Mouse (Mus musculus) megakaryocyte-erythroid progenitor cell, adult 5-6 weeks (primary cell): ENCODE results near the gene Ctnna2. TPM values are rescaled to one million over a fixed set of nuclear protein-coding genes. Genes with fewer than 3 reads are reported as not detected.

ENCODE experiments used
- ATAC-seq: replicated peaks from 2 replicates; pipeline ENCODE4 v1.8.0; 2016; ENCODE audit warnings: mild to moderate bottlenecking, inconsistent platforms; ENCODE audit not compliant: severe bottlenecking, poor library complexity, low FRiP score, low TSS enrichment
- total RNA-seq, 2 experiments: library from RNA; stranded (forward) in 1 of 2; stranded (reverse) in 1 of 2; fragments of 200-1000, 215-1000 nt in 1 of 2; fragments of >200 nt in 1 of 2; fragmentation: Nextera tagmentation in 1 of 2; gene quantifications; 2 replicates each; pipeline ENCODE4 v1.2.3; 2014 to 2017

The Ctnna2 gene
- total RNA-seq, 2 experiments from 2014 or later = not detected

GRCm38 (mm10) chr6:77834680-77835079 is 144.8 kb downstream of the Ctnna2 start:
- ATAC-seq = no peak

GRCm38 (mm10) chr6:77827526-77827925 is 152.0 kb downstream of the Ctnna2 start:
- no peak for ATAC-seq

- ATAC-seq = no peak
These were observed 162.4 kb downstream of the Ctnna2 start for GRCm38 (mm10) chr6:77817116-77817515.

- ATAC-seq = no peak
These were observed 168.5 kb downstream of the Ctnna2 start for GRCm38 (mm10) chr6:77811041-77811440.

GRCm38 (mm10) chr6:77802604-77803003 is 176.9 kb downstream of the Ctnna2 start:
- no peak for ATAC-seq

- no peak for ATAC-seq
These were observed 196.2 kb downstream of the Ctnna2 start for GRCm38 (mm10) chr6:77783342-77783741.

GRCm38 (mm10) chr6:77768357-77769103 is 211.0 kb downstream of the Ctnna2 start:
- ATAC-seq = no peak

GRCm38 (mm10) chr6:77758164-77758563 is 221.3 kb downstream of the Ctnna2 start:
- ATAC-seq = no peak

- ATAC-seq = no peak
These were observed 234.1 kb downstream of the Ctnna2 start for GRCm38 (mm10) chr6:77745426-77745825.

GRCm38 (mm10) chr6:77743651-77744050 is 235.8 kb downstream of the Ctnna2 start:
- ATAC-seq = no peak

GRCm38 (mm10) chr6:77742988-77743387 is 236.5 kb downstream of the Ctnna2 start:
- ATAC-seq = no peak

GRCm38 (mm10) chr6:77738640-77739039 is 240.9 kb downstream of the Ctnna2 start:
- no peak for ATAC-seq

GRCm38 (mm10) chr6:77724952-77725299 is 254.6 kb downstream of the Ctnna2 start:
- no peak for ATAC-seq

- ATAC-seq = no peak
These were observed 255.2 kb downstream of the Ctnna2 start for GRCm38 (mm10) chr6:77724042-77724951.

- ATAC-seq = no peak
These were observed 285.4 kb downstream of the Ctnna2 start for GRCm38 (mm10) chr6:77694093-77694492.

- no peak for ATAC-seq
These were observed 292.3 kb downstream of the Ctnna2 start for GRCm38 (mm10) chr6:77687173-77687572.

GRCm38 (mm10) chr6:77650127-77650526 is 329.4 kb downstream of the Ctnna2 start:
- ATAC-seq = no peak

- no peak for ATAC-seq
These were observed 334.9 kb downstream of the Ctnna2 start for GRCm38 (mm10) chr6:77644591-77644990.

GRCm38 (mm10) chr6:77638784-77639183 is 340.7 kb downstream of the Ctnna2 start:
- no peak for ATAC-seq

- no peak for ATAC-seq
These were observed 345.5 kb downstream of the Ctnna2 start for GRCm38 (mm10) chr6:77633997-77634396.
